Mouse (Mus musculus): Measurements from ENCODE around the gene Hcn2.

DNA sequence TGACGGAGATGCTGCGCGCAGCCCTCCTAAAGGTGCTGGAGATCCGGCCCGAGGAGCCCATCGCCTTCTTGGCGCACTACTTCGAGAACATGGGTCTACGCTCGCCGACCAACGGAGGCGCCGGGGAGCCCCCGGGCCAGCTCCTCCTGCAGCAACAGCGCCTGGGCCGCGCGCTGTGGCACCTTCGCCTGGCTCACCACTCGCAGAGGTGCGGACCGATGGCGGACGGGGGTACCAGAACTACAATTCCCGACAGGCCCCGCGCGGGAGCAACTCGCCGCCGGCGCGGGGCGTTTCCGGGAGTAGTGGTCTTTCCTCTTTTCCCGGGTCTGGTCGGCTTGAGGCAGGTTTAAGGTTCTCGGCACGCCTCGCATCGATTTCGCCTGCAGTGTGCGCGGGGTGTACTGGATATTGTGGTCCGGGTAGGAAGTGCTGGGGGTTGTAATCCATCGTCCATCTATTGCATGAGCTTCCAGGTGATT lies 46.8 kb upstream of the Hcn2 start:
- TF ChIP-seq POLR2A (IDR thresholded peaks at IDR 0.05; ENCODE audit: low read depth, low read length) = no peak
- TF ChIP-seq RCOR1 (conservative IDR thresholded peaks at IDR 0.05; ENCODE audit: low read depth, low read length) = no peak
- no peak for TF ChIP-seq RAD21 (IDR thresholded peaks at IDR 0.05; ENCODE audit: low read depth, low read length)
- TF ChIP-seq ZNF384 (IDR thresholded peaks at IDR 0.05; ENCODE audit: low read depth, low read length) = no peak
- TF ChIP-seq CTCF (conservative IDR thresholded peaks at IDR 0.05 in 1 of 2, IDR thresholded peaks at IDR 0.05 in 1 of 2; ENCODE audit: low read depth in 2 of 2, low read length in 2 of 2) = no peak
- peak; percentile 81 for TF ChIP-seq SIN3A (IDR thresholded peaks at IDR 0.05; ENCODE audit: low read length)
- TF ChIP-seq ZMIZ1 (IDR thresholded peaks at IDR 0.05; ENCODE audit: low read depth, low read length) = no peak; the same call in 1 of the 2 replicates
- TF ChIP-seq MYC (IDR thresholded peaks at IDR 0.05; ENCODE audit: low read depth, low read length) = no peak
- TF ChIP-seq HCFC1 (IDR thresholded peaks at IDR 0.05; ENCODE audit: low read depth, low read length) = peak; percentile 82
- no peak for TF ChIP-seq CHD2 (IDR thresholded peaks at IDR 0.05; ENCODE audit: low read length)
- peak; percentile 69 for TF ChIP-seq MXI1 (IDR thresholded peaks at IDR 0.05; ENCODE audit: low read depth, low read length)
- 0 out of 2 replicates have a peak, but pooled peaks have one; percentile 34 for TF ChIP-seq E2F4 (IDR thresholded peaks at IDR 0.05; ENCODE audit: insufficient replicate concordance, low read depth, low read length)

Data from CH12.LX (cell line).